Mouse (Mus musculus) lung, adult 18-20 months (tissue): ENCODE data around the gene Abcf3.

Experiments used
- DNase-seq, 2 experiments: peaks; one replicate each; pipeline ENCODE4 v3.0.0; 2022; ENCODE audit warnings: mixed read lengths in 2 of 2

The Abcf3 gene

GRCm38 (mm10) chr16:20545696-20546095 lies 2.7 kb upstream of the Abcf3 start:
- no peak for DNase-seq

GRCm38 (mm10) chr16:20547423-20547822 lies 954 bp upstream of the Abcf3 start:
- DNase-seq = peak; percentile 33 to 38

- no peak for DNase-seq
These were observed 784 bp downstream of the Abcf3 start for GRCm38 (mm10) chr16:20549161-20549560.

- no peak for DNase-seq
These were observed 3.3 kb downstream of the Abcf3 start for GRCm38 (mm10) chr16:20551691-20552090.

GRCm38 (mm10) chr16:20552594-20552993 lies 4.2 kb downstream of the Abcf3 start:
- DNase-seq = no peak

GRCm38 (mm10) chr16:20555000-20555399 lies 6.6 kb downstream of the Abcf3 start:
- DNase-seq = no peak

- DNase-seq = no peak
These were observed 9.0 kb downstream of the Abcf3 start for GRCm38 (mm10) chr16:20557381-20557780.

GRCm38 (mm10) chr16:20565075-20565474 lies 16.7 kb downstream of the Abcf3 start:
- DNase-seq = no peak

GRCm38 (mm10) chr16:20589366-20589938 lies 41.1 kb downstream of the Abcf3 start, which contains the start of gene Vwa5b2:
Gene Vwa5b2, plus strand, starts transcription at chr16:20589471.
- DNase-seq = no peak

GRCm38 (mm10) chr16:20589939-20590679 lies 41.7 kb downstream of the Abcf3 start:
- no peak for DNase-seq

- DNase-seq = no peak
These were observed 42.3 kb downstream of the Abcf3 start for GRCm38 (mm10) chr16:20590680-20591038.

- no peak for DNase-seq
These were observed 42.8 kb downstream of the Abcf3 start for GRCm38 (mm10) chr16:20591076-20591705.

- no peak for DNase-seq
These were observed 46.8 kb downstream of the Abcf3 start for GRCm38 (mm10) chr16:20595060-20595673.

- DNase-seq = no peak
These were observed 47.4 kb downstream of the Abcf3 start for GRCm38 (mm10) chr16:20595737-20596136.

- DNase-seq = no peak
These were observed 48.5 kb downstream of the Abcf3 start for GRCm38 (mm10) chr16:20596687-20597441.

- no peak for DNase-seq
These were observed 52.1 kb downstream of the Abcf3 start for GRCm38 (mm10) chr16:20600511-20600910.

GRCm38 (mm10) chr16:20604705-20605104 lies 56.3 kb downstream of the Abcf3 start:
- no peak for DNase-seq

- peak; percentile 73 for DNase-seq
These were observed 62.4 kb downstream of the Abcf3 start for GRCm38 (mm10) chr16:20610501-20611356.
